ENCODE assay signal across 29 mouse cellular contexts in genomic region chr13:58630756-58631155, GRCm38 (mm10). TPM values are rescaled to one million over a fixed set of nuclear protein-coding genes. Genes with fewer than 3 reads are reported as not detected.
DNase-seq lines count a peak whose midpoint lies in the region; ATAC-seq and TF ChIP-seq lines count a peak whose summit lies in the region.
"Had no signal": no experiment of that assay in that cellular context is flagged by ENCODE, and none has a peak within 500 bp of the region (broad histone marks: within the 10 kb centered on the region; RNA-seq: fewer than 3 reads in every experiment).

No protein-coding gene starts in this region.

- no peaks in the 10 kb centered on the region for H3K79me2 ChIP-seq in C2C12 (ENCODE audit: control insufficient read depth, insufficient read depth)

- no peak for TF ChIP-seq CTCF in C2C12 (IDR thresholded peaks at IDR 0.05; ENCODE audit: control insufficient read depth, insufficient read depth, insufficient read length)

- H3ac ChIP-seq in C2C12 (ENCODE audit: control insufficient read depth, insufficient read length, low read depth) = no peak overlapping the region

- H3K9ac ChIP-seq in hindbrain, embryonic 11.5 days (ENCODE audit: low read depth, low read length) = no peak overlapping the region
- no peak overlapping the region for H3K9ac ChIP-seq in embryonic facial prominence, embryonic 11.5 days (replicated peaks; ENCODE audit: low read length)
- H3K9ac ChIP-seq: embryonic facial prominence, embryonic 15.5 days; forebrain, embryonic 13.5 days; limb, embryonic 13.5 days; midbrain, embryonic 13.5 days; neural tube, embryonic 13.5 days had no signal

- H3K9me3 ChIP-seq in hindbrain, embryonic 11.5 days (ENCODE audit: control insufficient read depth, low read length) = no peaks in the 10 kb centered on the region
- H3K9me3 ChIP-seq in hindbrain, embryonic 10.5 days = no peaks in the 10 kb centered on the region
- H3K9me3 ChIP-seq in embryonic facial prominence, embryonic 11.5 days (replicated peaks; ENCODE audit: control insufficient read depth, low read length) = no peaks in the 10 kb centered on the region
- H3K9me3 ChIP-seq: embryonic facial prominence, embryonic 15.5 days; forebrain, embryonic 13.5 days; limb, embryonic 13.5 days; megakaryocyte, embryonic 14.5 days; midbrain, embryonic 13.5 days; neural tube, embryonic 13.5 days had no signal

- H3K79me3 ChIP-seq in C2C12 (ENCODE audit: low read depth) = no peaks in the 10 kb centered on the region

- no peak overlapping the region for H3K27ac ChIP-seq in hindbrain, embryonic 11.5 days (ENCODE audit: low read depth, low read length)
- no peak overlapping the region for H3K27ac ChIP-seq in hindbrain, embryonic 10.5 days
- H3K27ac ChIP-seq in embryonic facial prominence, embryonic 11.5 days (replicated peaks; ENCODE audit: low read depth, low read length) = no peak overlapping the region
- H3K27ac ChIP-seq: embryonic facial prominence, embryonic 15.5 days; forebrain, embryonic 13.5 days; limb, embryonic 13.5 days; midbrain, embryonic 13.5 days; neural tube, embryonic 13.5 days had no signal

- no peak overlapping the region for H3K4me2 ChIP-seq in hindbrain, embryonic 11.5 days (replicated peaks; ENCODE audit: low read depth, low read length)
- no peak overlapping the region for H3K4me2 ChIP-seq in embryonic facial prominence, embryonic 11.5 days (ENCODE audit: low read depth, low read length)
- H3K4me2 ChIP-seq: embryonic facial prominence, embryonic 15.5 days; forebrain, embryonic 13.5 days; heart, embryonic 11.5 days; limb, embryonic 13.5 days; liver, embryonic 11.5 days; midbrain, embryonic 13.5 days; neural tube, embryonic 13.5 days had no signal

- H3K4me1 ChIP-seq in hindbrain, embryonic 11.5 days (replicated peaks; ENCODE audit: control insufficient read depth, insufficient read depth, low read length) = no peaks in the 10 kb centered on the region; the same call in 1 of the 2 replicates
- H3K4me1 ChIP-seq in hindbrain, embryonic 10.5 days (replicated peaks) = peaks cover 27% of the 10 kb centered on the region
- H3K4me1 ChIP-seq in embryonic facial prominence, embryonic 11.5 days (ENCODE audit: control insufficient read depth, insufficient read depth, low read length) = no peaks in the 10 kb centered on the region
- H3K4me1 ChIP-seq: embryonic facial prominence, embryonic 15.5 days; forebrain, embryonic 13.5 days; megakaryocyte, embryonic 14.5 days had no signal

- peak; percentile 9 for DNase-seq in hindbrain, embryonic 11.5 days (ENCODE audit: low spot score)
- DNase-seq in hindbrain, embryonic 10.5 days (ENCODE audit: low spot score) = no peak
- peak; percentile 51 for DNase-seq in R1 (ENCODE audit: low read depth, low spot score)
- DNase-seq in embryonic facial prominence, embryonic 11.5 days (ENCODE audit: low spot score) = peak; percentile 69
- DNase-seq in layer of hippocampus, postnatal 14 days (ENCODE audit: low spot score in 2 of 2) = no peak
- no peak for DNase-seq in cerebellum, adult 9-11 months
- DNase-seq in thymus, adult 18-20 months = no peak
- DNase-seq: adrenal gland, postnatal 25 days; cerebellum, adult 11-12 months; cerebellum, postnatal 10 days; gastrocnemius, postnatal 14 days; kidney, adult 2 months; kidney, postnatal 10 days; layer of hippocampus, adult 9-11 months; lung, postnatal 4 days had no signal

- peaks cover 2% of the 10 kb centered on the region; the same call in 1 of the 2 replicates for H3K27me3 ChIP-seq in hindbrain, embryonic 11.5 days (ENCODE audit: control insufficient read depth, insufficient read depth, low read length)
- H3K27me3 ChIP-seq in hindbrain, embryonic 10.5 days (ENCODE audit: insufficient read depth, poor library complexity, severe bottlenecking) = peaks cover 18% of the 10 kb centered on the region
- H3K27me3 ChIP-seq in C2C12 (ENCODE audit: control insufficient read depth, insufficient read depth, insufficient read length) = no peaks in the 10 kb centered on the region
- H3K27me3 ChIP-seq in embryonic facial prominence, embryonic 11.5 days (ENCODE audit: control insufficient read depth, insufficient read depth, low read length) = no peaks in the 10 kb centered on the region

- WGBS in hindbrain, embryonic 11.5 days = 45% methylated on average over 10 of the region's 10 CpGs
- WGBS in hindbrain, embryonic 10.5 days = 41% methylated on average over 10 of the region's 10 CpGs
- 40% methylated on average over 10 of the region's 10 CpGs for WGBS in embryonic facial prominence, embryonic 11.5 days

- no peak for ATAC-seq in hindbrain, embryonic 11.5 days (ENCODE audit: low FRiP score)
- 0 out of 2 replicates have a peak, but pooled peaks have one; percentile 35 for ATAC-seq in embryonic facial prominence, embryonic 11.5 days (replicated peaks; ENCODE audit: insufficient number of reproducible peaks, low FRiP score, low TSS enrichment, low read depth)
- ATAC-seq: forebrain, embryonic 13.5 days; hindbrain, embryonic 16.5 days; midbrain, embryonic 13.5 days had no signal

- no peak overlapping the region for H3K4me3 ChIP-seq in hindbrain, embryonic 11.5 days (ENCODE audit: low read depth, low read length)
- no peak overlapping the region for H3K4me3 ChIP-seq in hindbrain, embryonic 10.5 days
- no peak overlapping the region for H3K4me3 ChIP-seq in C2C12 (ENCODE audit: insufficient read depth, poor library complexity, severe bottlenecking)
- no peak overlapping the region for H3K4me3 ChIP-seq in embryonic facial prominence, embryonic 11.5 days (ENCODE audit: low read depth, low read length)
- H3K4me3 ChIP-seq: embryonic facial prominence, embryonic 15.5 days; forebrain, embryonic 13.5 days; limb, embryonic 13.5 days; megakaryocyte, embryonic 14.5 days; midbrain, embryonic 13.5 days; neural tube, embryonic 13.5 days had no signal

- no peaks in the 10 kb centered on the region for H3K36me3 ChIP-seq in hindbrain, embryonic 11.5 days (ENCODE audit: control insufficient read depth, insufficient read depth, low read length)
- no peaks in the 10 kb centered on the region for H3K36me3 ChIP-seq in hindbrain, embryonic 10.5 days
- H3K36me3 ChIP-seq in C2C12 (ENCODE audit: control insufficient read depth, insufficient read depth) = no peaks in the 10 kb centered on the region
- H3K36me3 ChIP-seq in embryonic facial prominence, embryonic 11.5 days (replicated peaks; ENCODE audit: control insufficient read depth, insufficient read depth, low read depth, low read length) = no peaks in the 10 kb centered on the region
- H3K36me3 ChIP-seq: embryonic facial prominence, embryonic 15.5 days; limb, embryonic 13.5 days; midbrain, embryonic 13.5 days; neural tube, embryonic 13.5 days had no signal

TF ChIP-seq in C2C12, 6 proteins besides CTCF, POLR2A, EP300 and RAD21:
- TF ChIP-seq USF1 (IDR thresholded peaks at IDR 0.05; ENCODE audit: low read depth) (peak; percentile 21), MAX (IDR thresholded peaks at IDR 0.05) (no peak)

RNA-seq across cellular contexts. Expression of gene Slc28a3, which starts 20.1 kb away (rescaled TPM):
- 0.08 TPM in 1 of 2 replicates, not detected in the other for polyA plus RNA-seq in hindbrain, embryonic 11.5 days (2014; fragmentation: Nextera tagmentation; extraction: Ambion mirVana)
- polyA plus RNA-seq in hindbrain, embryonic 10.5 days (2016; fragmentation: Nextera tagmentation; extraction: Ambion mirVana) = not detected in 2 replicates
- not detected for polyA plus RNA-seq in C2C12 (2012; fragmentation: generic; extraction: Trizol)
- polyA plus RNA-seq in embryonic facial prominence, embryonic 11.5 days (2014; fragmentation: Nextera tagmentation; extraction: Ambion mirVana) = 0.07 TPM in 1 of 2 replicates, not detected in the other
- total RNA-seq in layer of hippocampus, postnatal 14 days (2021) = under 1 TPM; 0.07 to 0.85 TPM
- total RNA-seq: common myeloid progenitor, adult 5-6 weeks; gastrocnemius, postnatal 14 days; granulocyte monocyte progenitor cell, adult 5-6 weeks; left cerebral cortex, adult 18-20 months had no signal
- polyA plus RNA-seq: heart, embryonic 11.5 days; heart, embryonic 16.5 days; kidney, adult 2 months; midbrain, embryonic 13.5 days had no signal

Comparison
In these comparisons a context has a peak if more than half of its experiments do, and no peak if none do; other contexts are left out.
1. DNase-seq: peak in hindbrain, embryonic 11.5 days (single experiment), R1 (single experiment) and embryonic facial prominence, embryonic 11.5 days (single experiment); none in hindbrain, embryonic 10.5 days (single experiment), layer of hippocampus, postnatal 14 days (0 of 2), cerebellum, adult 9-11 months (single experiment) and thymus, adult 18-20 months (0 of 2).